Mouse (Mus musculus): ENCODE results near the gene Ppm1a. TPM values are rescaled to one million over a fixed set of nuclear protein-coding genes. Genes with fewer than 3 reads are reported as not detected.

The Ppm1a gene
- total and polyA plus RNA-seq, 3 experiments: 111 to 119 TPM; not detected in 1

DNA sequence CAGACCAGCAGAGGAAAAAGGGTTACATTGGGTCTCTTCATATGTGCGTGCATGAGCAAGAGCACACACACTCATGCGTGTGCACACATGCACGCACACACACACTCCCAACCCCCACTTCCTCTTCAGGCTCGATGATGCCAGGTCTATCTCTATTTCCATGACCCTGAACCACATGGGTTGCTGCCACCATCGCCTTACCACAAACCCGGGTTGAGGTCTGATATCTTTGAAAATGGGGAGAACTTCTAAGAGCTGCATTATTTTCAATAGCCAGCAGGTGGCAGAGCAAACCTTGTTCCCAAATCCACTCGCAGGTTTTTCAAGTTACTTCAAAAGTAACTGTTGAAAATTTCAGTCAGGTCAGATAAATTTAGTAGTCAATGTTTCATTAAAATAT is 90.5 kb downstream of the Ppm1a start (continued):
- TF ChIP-seq MAZ (IDR thresholded peaks at IDR 0.05; ENCODE audit: low read depth, low read length) (no peak), CTCF (IDR thresholded peaks at IDR 0.05 in 2 of 3, conservative IDR thresholded peaks at IDR 0.05 in 1 of 3; ENCODE audit: control insufficient read depth in 1 of 3, insufficient read depth in 1 of 3, low read depth in 2 of 3, low read length in 3 of 3, poor library complexity in 1 of 3, severe bottlenecking in 1 of 3) (peak; percentile 44 to 84 (median 69)), ETS1 (IDR thresholded peaks at IDR 0.05; ENCODE audit: low read depth, low read length) (peak; percentile 36; the same call in 1 of the 2 replicates), POLR2AphosphoS2 (IDR thresholded peaks at IDR 0.05; ENCODE audit: low read length) (no peak), ELF1 (IDR thresholded peaks at IDR 0.05; ENCODE audit: low read depth, low read length) (no peak), BHLHE40 (IDR thresholded peaks at IDR 0.05; ENCODE audit: borderline replicate concordance, low read depth, low read length) (no peak), TCF12 (IDR thresholded peaks at IDR 0.05; ENCODE audit: low read depth, low read length) (0 out of 2 replicates have a peak, but pooled peaks have one; percentile 28), MXI1 (IDR thresholded peaks at IDR 0.05; ENCODE audit: low read depth, low read length) (no peak), RCOR1 (IDR thresholded peaks at IDR 0.05; ENCODE audit: low read depth, low read length) (peak; percentile 52; the same call in 1 of the 2 replicates), MEF2A (IDR thresholded peaks at IDR 0.05; ENCODE audit: extremely low read depth, insufficient replicate concordance, low read depth, low read length, poor library complexity, severe bottlenecking) (no peak), SMC3 (IDR thresholded peaks at IDR 0.05; ENCODE audit: low read depth, low read length) (peak; percentile 88), E2F4 (IDR thresholded peaks at IDR 0.05; ENCODE audit: borderline replicate concordance, low read depth, low read length) (no peak)

Other genes with a start within 250 kb of the Ppm1a start
- 3.2 and 3.4 TPM in 2 replicates for gene Pcnx4, start 221.1 kb upstream of the Ppm1a start, total RNA-seq (2012; rRNA removed)
- gene Pcnx4, start 221.1 kb upstream of the Ppm1a start, polyA plus RNA-seq (2012; ENCODE audit: insufficient read depth in 1 of 2, insufficient read length in 2 of 2, low read depth in 1 of 2, low replicate concordance in 2 of 2, missing spikeins in 1 of 2): 1 to 10 TPM in 1 of 2 experiments, not detected in 1; 5.2 TPM
- gene Gm4756, start 107.8 kb upstream of the Ppm1a start, total RNA-seq (2012; rRNA removed): not detected in 2 replicates
- not detected for gene Gm4756, start 107.8 kb upstream of the Ppm1a start, polyA plus RNA-seq (2012; ENCODE audit: insufficient read depth in 1 of 2, insufficient read length in 2 of 2, low read depth in 1 of 2, low replicate concordance in 2 of 2, missing spikeins in 1 of 2)
- 11.6 and 13.8 TPM in 2 replicates for gene Dhrs7, start 92.5 kb upstream of the Ppm1a start, total RNA-seq (2012; rRNA removed)
- 10 to 100 TPM in 1 of 2 experiments, not detected in 1; 14.9 TPM for gene Dhrs7, start 92.5 kb upstream of the Ppm1a start, polyA plus RNA-seq (2012; ENCODE audit: insufficient read depth in 1 of 2, insufficient read length in 2 of 2, low read depth in 1 of 2, low replicate concordance in 2 of 2, missing spikeins in 1 of 2)
- not detected in 2 replicates for gene Six6, start 182.4 kb downstream of the Ppm1a start, total RNA-seq (2012; rRNA removed)
- gene Six6, start 182.4 kb downstream of the Ppm1a start, polyA plus RNA-seq (2012; ENCODE audit: insufficient read depth in 1 of 2, insufficient read length in 2 of 2, low read depth in 1 of 2, low replicate concordance in 2 of 2, missing spikeins in 1 of 2): not detected
- gene 4930447C04Rik, start 183.3 kb downstream of the Ppm1a start, total RNA-seq (2012; rRNA removed): not detected in 2 replicates
- gene 4930447C04Rik, start 183.3 kb downstream of the Ppm1a start, polyA plus RNA-seq (2012; ENCODE audit: insufficient read depth in 1 of 2, insufficient read length in 2 of 2, low read depth in 1 of 2, low replicate concordance in 2 of 2, missing spikeins in 1 of 2): not detected